Mouse (Mus musculus): ENCODE measurements at regions not wholly inside any gene's neighbourhood (a gene's known extent, or its start where the extent isn't known, plus 50 kb on each side); places are given as distances from the start of the nearest gene placed in this dataset.

GRCm38 (mm10) chr12:39048958-39049357 lies 269.8 kb downstream of the Etv1 start:
- no peak for ATAC-seq (ENCODE audit: extremely low read depth, insufficient number of reproducible peaks, low FRiP score, poor library complexity, severe bottlenecking)

GRCm38 (mm10) chr12:39070331-39071045 lies 291.3 kb downstream of the Etv1 start:
- no peak for ATAC-seq (ENCODE audit: extremely low read depth, insufficient number of reproducible peaks, low FRiP score, poor library complexity, severe bottlenecking)

GRCm38 (mm10) chr12:39073289-39074022 lies 294.3 kb downstream of the Etv1 start:
- ATAC-seq (ENCODE audit: extremely low read depth, insufficient number of reproducible peaks, low FRiP score, poor library complexity, severe bottlenecking): no peak

- no peak for ATAC-seq (ENCODE audit: extremely low read depth, insufficient number of reproducible peaks, low FRiP score, poor library complexity, severe bottlenecking)
Observed at GRCm38 (mm10) chr12:39086285-39086684, 307.1 kb downstream of the Etv1 start.

- no peak for ATAC-seq (ENCODE audit: extremely low read depth, insufficient number of reproducible peaks, low FRiP score, poor library complexity, severe bottlenecking)
Observed at GRCm38 (mm10) chr12:39094638-39095230, 315.6 kb downstream of the Etv1 start.

- no peak for ATAC-seq (ENCODE audit: extremely low read depth, insufficient number of reproducible peaks, low FRiP score, poor library complexity, severe bottlenecking)
Observed at GRCm38 (mm10) chr12:39123391-39124095, 344.4 kb downstream of the Etv1 start.

GRCm38 (mm10) chr12:39154689-39155088 lies 375.5 kb downstream of the Etv1 start:
- ATAC-seq (ENCODE audit: extremely low read depth, insufficient number of reproducible peaks, low FRiP score, poor library complexity, severe bottlenecking): no peak

GRCm38 (mm10) chr12:39176958-39177357 lies 397.8 kb downstream of the Etv1 start:
- ATAC-seq (ENCODE audit: extremely low read depth, insufficient number of reproducible peaks, low FRiP score, poor library complexity, severe bottlenecking): no peak

GRCm38 (mm10) chr12:39224073-39224472 lies 444.9 kb downstream of the Etv1 start:
- no peak for ATAC-seq (ENCODE audit: extremely low read depth, insufficient number of reproducible peaks, low FRiP score, poor library complexity, severe bottlenecking)

- no peak for ATAC-seq (ENCODE audit: extremely low read depth, insufficient number of reproducible peaks, low FRiP score, poor library complexity, severe bottlenecking)
Observed at GRCm38 (mm10) chr12:39256605-39257004, 477.4 kb downstream of the Etv1 start.

GRCm38 (mm10) chr12:39257571-39257970 lies 478.4 kb downstream of the Etv1 start:
- ATAC-seq (ENCODE audit: extremely low read depth, insufficient number of reproducible peaks, low FRiP score, poor library complexity, severe bottlenecking): no peak

- no peak for ATAC-seq (ENCODE audit: extremely low read depth, insufficient number of reproducible peaks, low FRiP score, poor library complexity, severe bottlenecking)
Observed at GRCm38 (mm10) chr12:39289676-39290075, 510.5 kb downstream of the Etv1 start.

- ATAC-seq (ENCODE audit: extremely low read depth, insufficient number of reproducible peaks, low FRiP score, poor library complexity, severe bottlenecking): no peak
Observed at GRCm38 (mm10) chr12:39301351-39302212, 522.4 kb downstream of the Etv1 start.

GRCm38 (mm10) chr12:39302213-39302591 lies 523.0 kb downstream of the Etv1 start:
- ATAC-seq (ENCODE audit: extremely low read depth, insufficient number of reproducible peaks, low FRiP score, poor library complexity, severe bottlenecking): no peak

GRCm38 (mm10) chr12:39307746-39308145 lies 528.6 kb downstream of the Etv1 start:
- ATAC-seq (ENCODE audit: extremely low read depth, insufficient number of reproducible peaks, low FRiP score, poor library complexity, severe bottlenecking): no peak

- ATAC-seq (ENCODE audit: extremely low read depth, insufficient number of reproducible peaks, low FRiP score, poor library complexity, severe bottlenecking): no peak
Observed at GRCm38 (mm10) chr12:39309905-39310304, 530.7 kb downstream of the Etv1 start.

GRCm38 (mm10) chr12:39317229-39317628 lies 538.0 kb downstream of the Etv1 start:
- ATAC-seq (ENCODE audit: extremely low read depth, insufficient number of reproducible peaks, low FRiP score, poor library complexity, severe bottlenecking): no peak

- no peak for ATAC-seq (ENCODE audit: extremely low read depth, insufficient number of reproducible peaks, low FRiP score, poor library complexity, severe bottlenecking)
Observed at GRCm38 (mm10) chr12:39321453-39321852, 542.3 kb downstream of the Etv1 start.

- no peak for ATAC-seq (ENCODE audit: extremely low read depth, insufficient number of reproducible peaks, low FRiP score, poor library complexity, severe bottlenecking)
Observed at GRCm38 (mm10) chr12:39326157-39326556, 547.0 kb downstream of the Etv1 start.
